Mouse (Mus musculus) urinary bladder, adult 18-20 months (tissue): ENCODE results near the gene Fbxo6.
"Not testable (repeated sequence)": the region's sequence is repeated elsewhere in the genome, so short reads cannot be mapped to it uniquely, and the experiment has no call there.

Source experiments
- DNase-seq, 2 experiments: peaks; one replicate each; pipeline ENCODE4 v3.0.0; 2022; ENCODE audit warnings: low spot score in 2 of 2, mixed read lengths in 2 of 2

Fbxo6 gene

GRCm38 (mm10) chr4:148128241-148128640, 23.7 kb downstream of the Fbxo6 start:
- no peak for DNase-seq

DNA sequence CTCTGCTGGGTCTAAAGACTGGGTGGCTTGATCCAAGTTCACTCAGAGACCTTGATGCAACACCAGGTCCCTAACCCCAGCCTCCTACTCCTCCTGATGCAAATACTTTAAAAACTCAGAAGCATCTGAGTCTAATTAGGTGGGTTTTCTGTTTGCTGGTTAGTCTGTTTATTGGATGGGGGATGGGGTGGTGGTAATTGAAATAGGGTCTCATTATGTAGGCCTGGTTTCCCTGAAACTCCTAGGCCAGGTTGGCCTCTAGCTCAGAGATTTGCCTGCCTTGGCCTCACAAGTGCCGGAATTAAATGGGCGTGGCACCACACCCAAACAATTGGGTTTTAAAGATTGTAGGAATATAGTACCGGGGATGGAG, 29.3 kb downstream of the Fbxo6 start:
- DNase-seq, result no peak

DNA sequence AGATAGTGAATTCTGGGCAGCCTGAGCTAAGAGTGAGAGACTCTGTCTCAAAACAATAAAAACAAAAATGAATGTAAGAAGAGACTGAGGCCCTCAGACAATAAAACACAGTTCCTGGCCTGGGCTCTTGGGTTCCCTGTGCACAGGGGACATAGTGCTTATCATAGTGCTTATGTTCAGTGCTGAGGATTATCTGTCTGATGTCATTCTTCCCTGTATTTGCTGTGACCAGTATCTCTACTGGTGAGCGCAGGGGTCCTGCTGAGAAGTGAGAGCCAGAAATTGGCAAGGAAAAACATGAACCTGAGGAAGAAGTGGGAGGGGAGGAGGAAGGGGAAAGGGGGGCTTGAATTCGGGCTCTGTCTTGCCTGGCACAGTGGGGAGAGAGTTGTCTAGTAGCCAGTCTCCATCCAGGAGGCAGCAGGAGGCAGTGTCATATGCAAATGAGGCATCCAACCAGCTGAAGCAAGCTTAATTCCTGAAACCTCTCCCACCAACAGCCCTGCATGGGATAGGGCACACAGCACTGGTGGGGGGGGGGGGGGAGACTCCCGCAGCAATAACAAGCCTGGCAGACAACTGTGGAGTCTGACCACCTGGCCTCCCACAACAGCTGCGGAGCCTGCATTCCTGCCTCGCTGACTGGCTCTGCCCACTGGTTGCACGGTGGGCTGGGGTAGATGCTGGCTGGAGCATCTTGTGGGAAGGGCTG, 29.8 kb downstream of the Fbxo6 start:
- DNase-seq, result no peak

DNA sequence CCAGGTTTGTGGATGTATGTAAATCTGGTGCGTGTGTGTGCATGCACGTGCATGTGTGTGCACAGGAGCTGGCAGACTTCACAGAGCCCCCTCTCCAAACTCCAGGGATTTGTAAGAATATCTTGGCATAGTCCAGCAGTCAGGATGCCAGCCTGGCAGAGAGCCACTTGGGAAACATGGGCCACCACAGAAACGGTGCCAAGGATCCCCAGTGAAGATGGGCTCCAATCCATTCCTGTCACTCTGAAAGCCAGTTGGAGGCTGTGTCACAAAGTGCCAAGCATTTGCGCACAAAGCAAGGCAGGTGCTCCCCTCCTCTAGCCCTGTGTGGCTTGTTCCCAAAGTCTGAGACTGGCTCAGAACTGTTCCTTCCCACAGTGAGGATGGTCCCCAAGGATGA, 30.6 kb downstream of the Fbxo6 start:
- no peak for DNase-seq

DNA sequence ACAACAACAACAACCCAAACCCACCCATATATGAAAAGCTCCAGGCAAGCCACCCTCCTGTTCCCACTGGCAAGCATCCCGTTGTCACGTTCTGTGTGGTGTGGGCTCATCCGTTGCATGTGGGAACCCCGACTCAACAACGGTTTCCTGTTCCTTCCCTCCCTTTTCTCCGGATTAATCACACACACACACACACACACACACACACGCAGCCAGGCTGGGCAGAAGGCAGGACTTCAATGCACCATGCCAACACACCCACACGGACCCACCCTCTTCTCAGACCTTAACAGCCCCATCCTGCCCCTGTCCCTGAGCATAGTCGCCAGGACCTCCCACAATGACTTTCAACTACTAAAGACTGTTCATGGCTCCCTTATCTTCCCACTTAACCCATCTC, 31.4 kb downstream of the Fbxo6 start:
- DNase-seq, result no peak

DNA sequence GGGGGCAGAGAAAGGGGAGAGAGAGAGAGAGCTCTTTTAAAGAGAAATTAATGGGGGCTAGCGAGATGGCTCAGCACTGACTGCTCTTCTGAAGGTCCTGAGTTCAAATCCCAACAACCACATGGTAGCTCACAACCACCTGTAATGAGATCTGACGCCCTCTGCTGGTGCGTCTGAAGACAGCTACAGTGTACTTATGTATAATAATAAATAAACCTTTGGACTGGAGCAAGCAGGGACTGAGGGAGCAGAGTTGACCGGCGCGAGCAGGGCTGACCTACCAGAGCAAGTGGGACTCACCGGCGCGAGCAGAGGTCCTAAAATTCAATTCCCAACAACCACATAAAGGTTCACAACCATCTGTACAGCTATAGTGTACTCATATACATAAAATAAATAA, 32.4 kb downstream of the Fbxo6 start:
- DNase-seq, result not testable (repeated sequence)

DNA sequence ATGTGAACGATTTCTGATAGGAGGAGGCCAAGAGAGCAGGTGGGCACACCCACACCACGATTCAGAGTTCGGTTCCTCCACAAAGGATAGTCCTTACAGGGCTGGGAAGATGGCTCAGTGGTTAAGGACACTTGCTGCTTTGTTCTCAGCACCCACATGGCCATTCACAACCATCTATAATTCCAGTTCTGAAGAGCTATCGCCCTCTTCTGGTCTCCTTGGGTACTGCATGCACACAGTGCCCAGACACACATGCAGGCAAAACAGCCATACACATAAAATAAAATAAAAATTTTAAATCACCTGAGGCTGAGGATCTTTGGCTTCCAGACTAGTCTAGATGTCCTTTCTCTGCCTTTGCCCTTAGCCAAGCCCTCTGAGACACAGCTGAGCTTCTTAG, 34.5 kb downstream of the Fbxo6 start:
- DNase-seq, result no peak

DNA sequence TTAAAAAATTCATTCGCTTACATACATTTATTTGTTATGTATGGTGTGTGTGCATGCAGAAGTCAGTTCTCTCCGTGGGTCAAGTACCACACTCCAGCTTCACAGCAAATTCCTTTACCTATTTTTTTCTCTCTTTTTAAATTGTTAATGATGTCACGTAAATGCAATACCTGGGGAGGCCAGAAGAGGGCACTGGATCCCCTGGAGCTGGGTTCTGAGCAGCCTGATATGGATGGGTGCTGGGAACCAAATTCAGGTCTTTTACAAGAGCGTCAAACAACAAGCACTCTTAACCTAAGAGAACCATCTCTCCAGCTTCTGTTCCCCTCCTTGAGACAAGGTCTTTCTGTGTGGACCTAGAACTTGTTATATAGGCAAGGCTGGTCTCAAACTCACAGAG, 35.3 kb downstream of the Fbxo6 start:
- no peak for DNase-seq

DNA sequence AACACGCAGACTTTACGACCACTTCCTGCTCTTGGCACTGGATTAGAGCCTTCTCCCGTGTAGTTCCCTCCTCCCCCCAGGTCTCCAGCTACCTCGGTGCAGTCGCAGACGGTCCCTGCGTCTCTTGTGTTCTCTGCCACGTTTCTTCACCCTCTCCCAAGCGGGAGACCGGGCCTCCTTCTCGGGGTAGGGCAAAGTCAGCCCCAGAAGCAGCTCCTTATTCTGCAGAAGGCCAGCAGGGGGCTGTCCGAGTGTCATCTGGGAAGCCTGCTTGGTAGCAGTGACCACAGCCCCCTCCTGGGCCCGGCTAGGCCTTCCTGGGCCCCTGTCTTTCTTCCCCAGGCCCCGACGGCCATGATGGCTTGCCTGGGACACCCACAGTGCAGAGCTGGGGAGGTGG, 36.5 kb downstream of the Fbxo6 start:
- DNase-seq, result peak in 1 of 2 experiments; percentile 37

- DNase-seq, result peak; percentile 72 to 78
Observed at GRCm38 (mm10) chr4:148114758-148115391, 37.1 kb downstream of the Fbxo6 start.

GRCm38 (mm10) chr4:148112519-148112918, 39.4 kb downstream of the Fbxo6 start:
- DNase-seq, result no peak

DNA sequence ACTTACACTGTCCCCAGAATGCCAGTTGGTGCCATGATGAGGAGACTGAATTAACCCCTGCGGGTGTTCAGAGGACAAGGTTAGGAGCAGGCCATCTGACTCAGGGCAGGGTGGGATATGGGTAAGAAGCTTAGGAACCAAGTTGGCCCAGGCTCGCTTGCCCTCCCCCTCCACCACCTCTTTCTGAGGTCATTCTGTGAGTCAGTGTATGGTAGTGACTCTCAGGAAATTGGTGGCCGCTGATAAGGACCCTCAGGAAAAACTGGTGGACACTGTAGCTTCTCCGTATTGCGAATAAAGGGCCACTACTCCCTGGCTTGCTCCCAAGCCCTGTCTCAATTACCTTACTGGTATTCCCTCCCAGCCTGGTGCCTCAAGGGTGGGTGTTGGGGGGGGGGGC, 42.7 kb downstream of the Fbxo6 start:
- no peak for DNase-seq

GRCm38 (mm10) chr4:148108565-148109100, 43.3 kb downstream of the Fbxo6 start:
- no peak for DNase-seq

- DNase-seq, result no peak
Observed at GRCm38 (mm10) chr4:148107621-148108291, 44.2 kb downstream of the Fbxo6 start.

- no peak for DNase-seq
Observed at GRCm38 (mm10) chr4:148104146-148104545, 47.8 kb downstream of the Fbxo6 start.

DNA sequence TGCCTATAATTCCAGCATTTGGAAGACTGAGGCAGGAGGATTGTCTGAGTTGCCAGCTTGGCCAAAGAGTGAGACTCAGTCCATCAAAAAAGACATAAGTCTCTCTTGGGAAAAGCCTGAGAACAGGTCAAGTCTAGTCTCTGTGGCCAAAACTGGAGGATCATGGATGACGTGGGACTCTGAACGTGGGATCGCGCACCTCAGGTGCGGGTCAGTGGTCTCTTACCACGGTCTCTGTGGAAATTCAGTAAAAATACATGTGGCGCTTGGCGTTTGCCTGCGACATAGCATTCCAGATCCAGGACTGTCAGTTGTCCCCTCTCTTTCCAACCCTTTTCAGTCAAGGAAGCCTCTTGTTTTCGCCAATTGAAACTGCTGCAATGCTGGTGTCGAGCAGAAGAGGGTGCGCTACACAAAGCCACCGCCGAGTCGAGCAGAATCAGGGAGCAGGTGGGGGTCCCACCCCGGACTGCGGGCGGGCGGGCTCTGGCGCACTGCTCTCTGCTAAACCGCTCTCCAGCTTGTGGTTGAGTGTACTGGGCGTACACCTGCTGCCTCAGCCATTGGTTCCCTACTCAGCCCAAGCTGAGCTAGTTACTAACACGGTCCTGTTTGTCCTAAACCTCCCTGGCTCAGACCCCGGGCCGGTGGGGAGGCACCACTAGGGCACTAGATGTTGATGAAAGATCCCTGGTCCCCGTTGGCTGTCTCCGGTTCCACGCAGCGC, 50.0 kb downstream of the Fbxo6 start:
- peak in 1 of 2 experiments; percentile 45 for DNase-seq

GRCm38 (mm10) chr4:148098666-148099065, 53.3 kb downstream of the Fbxo6 start:
- no peak for DNase-seq

DNA sequence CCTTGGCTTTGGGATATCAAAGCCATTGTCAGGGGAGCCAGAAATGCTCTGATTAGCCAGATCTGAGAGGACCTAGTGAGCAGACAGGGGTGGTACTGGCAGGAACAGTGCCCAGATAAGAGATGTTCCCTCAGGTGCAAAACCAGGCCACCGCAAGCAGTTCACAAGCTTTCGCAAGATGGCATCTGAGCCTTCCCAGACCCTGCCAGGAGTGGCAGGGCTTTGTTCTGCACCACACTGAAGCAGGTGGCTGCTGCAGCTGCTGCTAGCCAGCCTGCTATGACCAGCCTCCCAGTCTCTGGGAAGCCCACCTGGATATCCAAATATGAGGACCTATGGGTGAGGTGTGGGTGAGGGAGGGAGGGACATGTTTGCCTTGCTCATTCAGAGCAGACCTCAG, 54.0 kb downstream of the Fbxo6 start:
- DNase-seq, result no peak
